Mouse (Mus musculus): ENCODE data around the gene Lrrc28.

Lrrc28 gene

GRCm38 (mm10) chr7:67598050-67598449 lies 47.0 kb downstream of the Lrrc28 start:
- intact Hi-C loops (cut with DNase I) = no loop called here

GRCm38 (mm10) chr7:67596961-67597360 lies 48.1 kb downstream of the Lrrc28 start:
- intact Hi-C loops (cut with DNase I) = no loop called here

GRCm38 (mm10) chr7:67596322-67596721 lies 48.7 kb downstream of the Lrrc28 start:
- intact Hi-C loops (cut with DNase I) = no loop called here

- intact Hi-C loops (cut with DNase I) = no loop called here
Observed at GRCm38 (mm10) chr7:67593902-67594301, 51.2 kb downstream of the Lrrc28 start.

- intact Hi-C loops (cut with DNase I) = no loop called here
Observed at GRCm38 (mm10) chr7:67592670-67593069, 52.4 kb downstream of the Lrrc28 start.

- intact Hi-C loops (cut with DNase I) = no loop called here
Observed at GRCm38 (mm10) chr7:67588743-67589142, 56.3 kb downstream of the Lrrc28 start.

- intact Hi-C loops (cut with DNase I) = no loop called here
Observed at GRCm38 (mm10) chr7:67586479-67586878, 58.6 kb downstream of the Lrrc28 start.

GRCm38 (mm10) chr7:67583852-67584251 lies 61.2 kb downstream of the Lrrc28 start:
- intact Hi-C loops (cut with DNase I) = no loop called here

- intact Hi-C loops (cut with DNase I) = no loop called here
Observed at GRCm38 (mm10) chr7:67578783-67579482, 66.1 kb downstream of the Lrrc28 start.

- intact Hi-C loops (cut with DNase I) = no loop called here
Observed at GRCm38 (mm10) chr7:67578044-67578443, 67.0 kb downstream of the Lrrc28 start.

- intact Hi-C loops (cut with DNase I) = loop anchor here (5.0 kb wide), 1 partner anchor 51 kb away; no protein-coding TSS in a partner anchor
Observed at GRCm38 (mm10) chr7:67566510-67567237, 78.4 kb downstream of the Lrrc28 start.

GRCm38 (mm10) chr7:67565132-67565531 lies 79.9 kb downstream of the Lrrc28 start:
- intact Hi-C loops (cut with DNase I) = loop anchor here (5.0 kb wide), 1 partner anchor 52 kb away; no protein-coding TSS in a partner anchor

GRCm38 (mm10) chr7:67562176-67562575 lies 82.9 kb downstream of the Lrrc28 start:
- intact Hi-C loops (cut with DNase I) = no loop called here

GRCm38 (mm10) chr7:67559486-67559885 lies 85.6 kb downstream of the Lrrc28 start:
- intact Hi-C loops (cut with DNase I) = no loop called here

GRCm38 (mm10) chr7:67558230-67558629 lies 86.8 kb downstream of the Lrrc28 start:
- intact Hi-C loops (cut with DNase I) = no loop called here

GRCm38 (mm10) chr7:67554863-67555262 lies 90.2 kb downstream of the Lrrc28 start:
- intact Hi-C loops (cut with DNase I) = loop anchor here (5.0 kb wide), 1 partner anchor 313 kb away; no protein-coding TSS in a partner anchor

GRCm38 (mm10) chr7:67551242-67551641 lies 93.8 kb downstream of the Lrrc28 start:
- intact Hi-C loops (cut with DNase I) = loop anchor here (5.0 kb wide), 1 partner anchor 309 kb away; no protein-coding TSS in a partner anchor

- intact Hi-C loops (cut with DNase I) = no loop called here
Observed at GRCm38 (mm10) chr7:67549073-67549561, 96.0 kb downstream of the Lrrc28 start.

GRCm38 (mm10) chr7:67548599-67549041 lies 96.4 kb downstream of the Lrrc28 start:
- intact Hi-C loops (cut with DNase I) = no loop called here

GRCm38 (mm10) chr7:67546282-67546681 lies 98.8 kb downstream of the Lrrc28 start:
- intact Hi-C loops (cut with DNase I) = no loop called here

- intact Hi-C loops (cut with DNase I) = no loop called here
Observed at GRCm38 (mm10) chr7:67544586-67544985, 100.5 kb downstream of the Lrrc28 start.

- intact Hi-C loops (cut with DNase I) = no loop called here
Observed at GRCm38 (mm10) chr7:67543641-67544040, 101.4 kb downstream of the Lrrc28 start.
